Mouse (Mus musculus): ENCODE data around the gene Jmjd1c.

The Jmjd1c gene

DNA sequence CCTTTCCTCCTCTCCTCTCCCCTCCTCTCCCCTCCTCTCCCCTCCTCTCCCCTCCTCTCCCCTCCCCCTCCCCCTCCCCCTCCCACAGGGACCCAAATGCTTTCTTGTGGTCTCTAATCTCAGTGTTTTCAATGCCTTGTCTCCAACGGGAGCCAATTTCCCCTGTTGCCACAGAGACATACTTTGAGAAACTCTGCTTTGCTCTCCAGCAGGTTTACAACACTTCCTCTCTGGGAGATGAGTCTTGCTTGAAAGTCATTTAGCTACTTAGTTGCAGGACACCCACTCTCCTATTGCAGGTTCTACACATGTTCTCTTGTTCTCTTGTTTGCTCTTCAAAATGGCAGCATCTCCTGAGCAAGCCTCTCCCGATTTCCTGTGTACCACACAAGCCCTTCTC is 206.4 kb downstream of the Jmjd1c start:
- DNase-seq (ENCODE audit: low spot score), result no peak
